Mouse (Mus musculus): ENCODE measurements at regions not wholly inside any gene's neighbourhood (a gene's known extent, or its start where the extent isn't known, plus 50 kb on each side); places are given as distances from the start of the nearest gene placed in this dataset.
A peak's percentile ranks its signal among the peaks of the same experiment; 100 is the strongest.

GRCm38 (mm10) chr17:4721061-4721460, 273.1 kb upstream of the Arid1b start:
- Histone ChIP-seq H3K36me3 (ENCODE audit: control insufficient read depth, insufficient read depth) (no peaks in the 10 kb centered on the region), H3ac (ENCODE audit: control insufficient read depth, insufficient read length) (no peak overlapping the region), H3K4me3 (no peak overlapping the region), H3K79me2 (ENCODE audit: control insufficient read depth, insufficient read depth) (no peaks in the 10 kb centered on the region), H3K4me2 (ENCODE audit: low read depth) (no peak overlapping the region), H3K27me3 (ENCODE audit: control insufficient read depth, insufficient read depth, insufficient read length) (peaks cover 5% of the 10 kb centered on the region)
- no peak for TF ChIP-seq E2F4 (IDR thresholded peaks at IDR 0.05; ENCODE audit: insufficient read depth)
- TF ChIP-seq TCF12 (IDR thresholded peaks at IDR 0.05; ENCODE audit: insufficient read depth, poor library complexity, severe bottlenecking): no peak
- TF ChIP-seq MYOD1 (IDR thresholded peaks at IDR 0.05; ENCODE audit: control insufficient read depth in 1 of 3, insufficient read length in 2 of 3, low read depth in 2 of 3): no peak
- TF ChIP-seq POLR2A (IDR thresholded peaks at IDR 0.05; ENCODE audit: insufficient read length, low read depth): no peak
- no peak for TF ChIP-seq POLR2AphosphoS2 (IDR thresholded peaks at IDR 0.05; ENCODE audit: insufficient read length, low read depth)
- no peak for TF ChIP-seq MYOG (IDR thresholded peaks at IDR 0.05; ENCODE audit: control insufficient read depth in 1 of 3, insufficient read depth in 1 of 3, insufficient read length in 2 of 3, low read depth in 2 of 3)
- no peak for TF ChIP-seq MAX (IDR thresholded peaks at IDR 0.05; ENCODE audit: low read depth)
- no peak for TF ChIP-seq SRF (IDR thresholded peaks at IDR 0.05; ENCODE audit: control insufficient read depth, insufficient read length, low read depth)
- TF ChIP-seq REST (IDR thresholded peaks at IDR 0.05; ENCODE audit: insufficient read depth, insufficient read length): no peak
- TF ChIP-seq TCF3 (IDR thresholded peaks at IDR 0.05; ENCODE audit: insufficient read length, low read depth): no peak
- TF ChIP-seq CEBPB (IDR thresholded peaks at IDR 0.05; ENCODE audit: insufficient read depth, poor library complexity, severe bottlenecking): no peak
- TF ChIP-seq USF1 (IDR thresholded peaks at IDR 0.05; ENCODE audit: low read depth): no peak

- H3K36me3 ChIP-seq (ENCODE audit: control insufficient read depth, insufficient read depth): no peaks in the 10 kb centered on the region
- peaks cover 11% of the 10 kb centered on the region for H3K27me3 ChIP-seq (ENCODE audit: control insufficient read depth, insufficient read depth, insufficient read length)
- H3K4me2 ChIP-seq (ENCODE audit: low read depth): no peak overlapping the region
- no peak for TF ChIP-seq MAX (IDR thresholded peaks at IDR 0.05; ENCODE audit: low read depth)
- TF ChIP-seq MYOG (IDR thresholded peaks at IDR 0.05; ENCODE audit: control insufficient read depth in 1 of 3, insufficient read depth in 1 of 3, insufficient read length in 2 of 3, low read depth in 2 of 3): no peak
- TF ChIP-seq SRF (IDR thresholded peaks at IDR 0.05; ENCODE audit: control insufficient read depth, insufficient read length, low read depth): no peak
- no peak for TF ChIP-seq CEBPB (IDR thresholded peaks at IDR 0.05; ENCODE audit: insufficient read depth, poor library complexity, severe bottlenecking)
- TF ChIP-seq POLR2AphosphoS2 (IDR thresholded peaks at IDR 0.05; ENCODE audit: insufficient read length, low read depth): no peak
- TF ChIP-seq TCF12 (IDR thresholded peaks at IDR 0.05; ENCODE audit: insufficient read depth, poor library complexity, severe bottlenecking): no peak
- no peak for TF ChIP-seq E2F4 (IDR thresholded peaks at IDR 0.05; ENCODE audit: insufficient read depth)
- TF ChIP-seq MYOD1 (IDR thresholded peaks at IDR 0.05; ENCODE audit: control insufficient read depth in 1 of 3, insufficient read length in 2 of 3, low read depth in 2 of 3): no peak
- no peak for TF ChIP-seq POLR2A (IDR thresholded peaks at IDR 0.05; ENCODE audit: insufficient read length, low read depth)
- TF ChIP-seq USF1 (IDR thresholded peaks at IDR 0.05; ENCODE audit: low read depth): no peak
- no peak for TF ChIP-seq REST (IDR thresholded peaks at IDR 0.05; ENCODE audit: insufficient read depth, insufficient read length)
- TF ChIP-seq TCF3 (IDR thresholded peaks at IDR 0.05; ENCODE audit: insufficient read length, low read depth): no peak
- H3K4me3 ChIP-seq: no peak overlapping the region
- no peaks in the 10 kb centered on the region for H3K79me2 ChIP-seq (ENCODE audit: control insufficient read depth, insufficient read depth)
- H3ac ChIP-seq (ENCODE audit: control insufficient read depth, insufficient read length): no peak overlapping the region
Observed at GRCm38 (mm10) chr17:4724031-4724430, 270.1 kb upstream of the Arid1b start.

GRCm38 (mm10) chr17:4726331-4726741, 267.8 kb upstream of the Arid1b start:
- Histone ChIP-seq H3K4me2 (ENCODE audit: low read depth) (peak overlapping the region; percentile 15), H3ac (ENCODE audit: control insufficient read depth, insufficient read length) (no peak overlapping the region), H3K27me3 (ENCODE audit: control insufficient read depth, insufficient read depth, insufficient read length) (peaks cover 11% of the 10 kb centered on the region), H3K36me3 (ENCODE audit: control insufficient read depth, insufficient read depth) (no peaks in the 10 kb centered on the region), H3K79me2 (ENCODE audit: control insufficient read depth, insufficient read depth) (no peaks in the 10 kb centered on the region), H3K4me3 (no peak overlapping the region)
- TF ChIP-seq MAX (IDR thresholded peaks at IDR 0.05; ENCODE audit: low read depth) (no peak), MYOG (IDR thresholded peaks at IDR 0.05; ENCODE audit: control insufficient read depth in 1 of 3, insufficient read depth in 1 of 3, insufficient read length in 2 of 3, low read depth in 2 of 3) (no peak), SRF (IDR thresholded peaks at IDR 0.05; ENCODE audit: control insufficient read depth, insufficient read length, low read depth) (no peak), MYOD1 (IDR thresholded peaks at IDR 0.05; ENCODE audit: control insufficient read depth in 1 of 3, insufficient read length in 2 of 3, low read depth in 2 of 3) (no peak), POLR2A (IDR thresholded peaks at IDR 0.05; ENCODE audit: insufficient read length, low read depth) (no peak), TCF12 (IDR thresholded peaks at IDR 0.05; ENCODE audit: insufficient read depth, poor library complexity, severe bottlenecking) (no peak), REST (IDR thresholded peaks at IDR 0.05; ENCODE audit: insufficient read depth, insufficient read length) (no peak), POLR2AphosphoS2 (IDR thresholded peaks at IDR 0.05; ENCODE audit: insufficient read length, low read depth) (no peak), TCF3 (IDR thresholded peaks at IDR 0.05; ENCODE audit: insufficient read length, low read depth) (no peak), E2F4 (IDR thresholded peaks at IDR 0.05; ENCODE audit: insufficient read depth) (no peak)

- H3ac ChIP-seq (ENCODE audit: control insufficient read depth, insufficient read length): no peak overlapping the region
- H3K4me3 ChIP-seq: no peak overlapping the region
- no peaks in the 10 kb centered on the region for H3K27me3 ChIP-seq (ENCODE audit: control insufficient read depth, insufficient read depth, insufficient read length)
- no peaks in the 10 kb centered on the region for H3K36me3 ChIP-seq (ENCODE audit: control insufficient read depth, insufficient read depth)
- no peaks in the 10 kb centered on the region for H3K79me2 ChIP-seq (ENCODE audit: control insufficient read depth, insufficient read depth)
- no peak overlapping the region for H3K4me2 ChIP-seq (ENCODE audit: low read depth)
- no peak for TF ChIP-seq MYOD1 (IDR thresholded peaks at IDR 0.05; ENCODE audit: control insufficient read depth in 1 of 3, insufficient read length in 2 of 3, low read depth in 2 of 3)
- TF ChIP-seq E2F4 (IDR thresholded peaks at IDR 0.05; ENCODE audit: insufficient read depth): no peak
- no peak for TF ChIP-seq MYOG (IDR thresholded peaks at IDR 0.05; ENCODE audit: control insufficient read depth in 1 of 3, insufficient read depth in 1 of 3, insufficient read length in 2 of 3, low read depth in 2 of 3)
- TF ChIP-seq CEBPB (IDR thresholded peaks at IDR 0.05; ENCODE audit: insufficient read depth, poor library complexity, severe bottlenecking): no peak
- TF ChIP-seq POLR2A (IDR thresholded peaks at IDR 0.05; ENCODE audit: insufficient read length, low read depth): no peak
Observed at GRCm38 (mm10) chr17:4734412-4734881, 259.7 kb upstream of the Arid1b start.

- Histone ChIP-seq H3K36me3 (ENCODE audit: control insufficient read depth, insufficient read depth) (no peaks in the 10 kb centered on the region), H3K4me2 (ENCODE audit: low read depth) (peak overlapping the region; percentile 35), H3K4me3 (no peak overlapping the region), H3K27me3 (ENCODE audit: control insufficient read depth, insufficient read depth, insufficient read length) (no peaks in the 10 kb centered on the region), H3ac (ENCODE audit: control insufficient read depth, insufficient read length) (no peak overlapping the region), H3K79me2 (ENCODE audit: control insufficient read depth, insufficient read depth) (no peaks in the 10 kb centered on the region)
- peak; percentile 41 for TF ChIP-seq SRF (IDR thresholded peaks at IDR 0.05; ENCODE audit: control insufficient read depth, insufficient read length, low read depth)
- no peak for TF ChIP-seq REST (IDR thresholded peaks at IDR 0.05; ENCODE audit: insufficient read depth, insufficient read length)
- peak; percentile 67 to 98 (median 89) for TF ChIP-seq MYOG (IDR thresholded peaks at IDR 0.05; ENCODE audit: control insufficient read depth in 1 of 3, insufficient read depth in 1 of 3, insufficient read length in 2 of 3, low read depth in 2 of 3)
- no peak for TF ChIP-seq MAX (IDR thresholded peaks at IDR 0.05; ENCODE audit: low read depth)
- peak; percentile 71 to 96 (median 90) for TF ChIP-seq MYOD1 (IDR thresholded peaks at IDR 0.05; ENCODE audit: control insufficient read depth in 1 of 3, insufficient read length in 2 of 3, low read depth in 2 of 3)
- peak; percentile 84 for TF ChIP-seq TCF12 (IDR thresholded peaks at IDR 0.05; ENCODE audit: insufficient read depth, poor library complexity, severe bottlenecking)
- peak; percentile 96 for TF ChIP-seq TCF3 (IDR thresholded peaks at IDR 0.05; ENCODE audit: insufficient read length, low read depth)
Observed at GRCm38 (mm10) chr17:4735185-4735584, 258.9 kb upstream of the Arid1b start.
